Mouse (Mus musculus): ENCODE results near the gene Zmiz1.

- TF ChIP-seq GATA1 (IDR thresholded peaks at IDR 0.05; ENCODE audit: low read length): no peak
- no peak for TF ChIP-seq TAL1 (IDR thresholded peaks at IDR 0.05; ENCODE audit: low read length)
Measured at GRCm38 (mm10) chr14:25600951-25601350, 142.0 kb downstream of the Zmiz1 start.
